Mouse (Mus musculus) forebrain, postnatal 0 days (tissue): ENCODE results near the gene Fmnl1. TPM values are rescaled to one million over a fixed set of nuclear protein-coding genes. Genes with fewer than 3 reads are reported as not detected.
"Not testable (repeated sequence)": the region's sequence is repeated elsewhere in the genome, so short reads cannot be mapped to it uniquely, and the experiment has no call there.

ENCODE experiments used
- ATAC-seq: fragments of 200-750 bp; cut with Nextera tagmentation; 2 replicates; pipeline ENCODE4 v1.8.0; 2017; ENCODE audit warnings: mild to moderate bottlenecking, moderate library complexity
- DNase-seq: peaks from one replicate; pipeline ENCODE4 v3.0.0-alpha.2; 2015
- H3K27ac ChIP-seq: fragments of 300-500 bp; sonication (generic); 2 replicates; pipeline ENCODE4 v1.5.1; 2014; ENCODE audit warnings: low read depth, mild to moderate bottlenecking, antibody characterized with exemption, low read length, moderate library complexity, mixed read lengths
- H3K27me3 ChIP-seq: fragments of 300-500 bp; sonication (generic); 2 replicates; pipeline ENCODE4 v1.6.1; 2014; ENCODE audit warnings: mild to moderate bottlenecking, low read length, mixed read lengths; ENCODE audit not compliant: insufficient read depth
- H3K36me3 ChIP-seq: fragments of 300-500 bp; sonication (generic); 2 replicates; pipeline ENCODE4 v1.6.1; 2014; ENCODE audit warnings: mild to moderate bottlenecking, moderate library complexity; ENCODE audit not compliant: insufficient read depth
- H3K4me1 ChIP-seq: fragments of 300-500 bp; sonication (generic); 2 replicates; pipeline ENCODE4 v1.6.1; 2014; ENCODE audit warnings: antibody characterized with exemption; ENCODE audit not compliant: insufficient read depth
- H3K4me2 ChIP-seq: fragments of 300-500 bp; sonication (generic); 2 replicates; pipeline ENCODE4 v1.6.1; 2014; ENCODE audit warnings: low read depth, mild to moderate bottlenecking, moderate library complexity
- H3K4me3 ChIP-seq: fragments of 300-500 bp; sonication (generic); 2 replicates; pipeline ENCODE4 v1.5.1; 2014; ENCODE audit warnings: low read depth, low read length, mixed read lengths
- H3K9ac ChIP-seq: fragments of 300-500 bp; sonication (generic); 2 replicates; pipeline ENCODE4 v1.6.1; 2014; ENCODE audit warnings: mild to moderate bottlenecking
- H3K9me3 ChIP-seq: fragments of 300-500 bp; sonication (generic); 2 replicates; pipeline ENCODE4 v1.6.1; 2016; ENCODE audit warnings: low read length
- CTCF ChIP-seq: sonication (generic); IDR thresholded peaks from 2 replicates; pipeline ENCODE4 v1.5.1; 2016; ENCODE audit warnings: antibody characterized with exemption, control low read depth, low read depth
- WGBS: fragments of 180-500 bp; shearing (Covaris S2); extraction: QIAGEN DNeasy Blood & Tissue Kit; methylation state at CpG from one replicate; pipeline ENCODE4 v1.1.7; 2014; 5-methylcytosine and 5-hydroxymethylcytosine counted together
- polyA plus RNA-seq: library from polyadenylated mRNA; unstranded; fragments of >200 nt; fragmentation: Nextera tagmentation; extraction: Ambion mirVana; gene quantifications from 2 replicates; pipeline ENCODE4 v1.2.1, GENCODE M21; 2015
- total RNA-seq: library from RNA; depleted of rRNA; stranded (reverse); fragments of >200 nt; gene quantifications from 2 replicates; pipeline ENCODE4 v1.2.3, GENCODE M21; 2014

Fmnl1 gene
- total and polyA plus RNA-seq, 2 experiments from 2014 or later = 7.1 to 9.4 TPM

- Histone ChIP-seq H3K27ac (no peak overlapping the region), H3K4me2 (no peak overlapping the region), H3K9me3 (no peaks in the 10 kb centered on the region), H3K36me3 (peaks cover 52% of the 10 kb centered on the region), H3K4me3 (no peak overlapping the region), H3K27me3 (no peaks in the 10 kb centered on the region), H3K4me1 (no peaks in the 10 kb centered on the region), H3K9ac (no peak overlapping the region)
- WGBS = 95% methylated on average over 6 of the region's 6 CpGs
- DNase-seq = no peak
- TF ChIP-seq CTCF = no peak
- ATAC-seq = no peak
These were observed 50.5 kb downstream of the Fmnl1 start for GRCm38 (mm10) chr11:103221437-103221836.

- not testable (repeated sequence) for H3K9ac ChIP-seq, H3K4me2 ChIP-seq, H3K9me3 ChIP-seq, H3K27ac ChIP-seq, H3K4me3 ChIP-seq, DNase-seq, H3K27me3 ChIP-seq, H3K4me1 ChIP-seq, ATAC-seq
- WGBS = 96% methylated on average over 4 of the region's 4 CpGs
- H3K36me3 ChIP-seq = peaks cover 62% of the 10 kb centered on the region
These were observed 51.8 kb downstream of the Fmnl1 start for GRCm38 (mm10) chr11:103222718-103223117.

GRCm38 (mm10) chr11:103223444-103223843 is 52.5 kb downstream of the Fmnl1 start:
- Histone ChIP-seq H3K27me3 (no peaks in the 10 kb centered on the region), H3K9me3 (no peaks in the 10 kb centered on the region), H3K4me2 (no peak overlapping the region), H3K4me3 (no peak overlapping the region), H3K9ac (no peak overlapping the region), H3K4me1 (no peaks in the 10 kb centered on the region), H3K36me3 (peaks cover 65% of the 10 kb centered on the region), H3K27ac (no peak overlapping the region)
- ATAC-seq (no peak), DNase-seq (no peak)
- 89% methylated on average over 10 of the region's 10 CpGs for WGBS
- no peak for TF ChIP-seq CTCF

GRCm38 (mm10) chr11:103223951-103224456 is 53.1 kb downstream of the Fmnl1 start:
- no peak for ATAC-seq
- no peak overlapping the region for H3K9ac ChIP-seq
- H3K9me3 ChIP-seq = no peaks in the 10 kb centered on the region
- no peaks in the 10 kb centered on the region for H3K4me1 ChIP-seq
- TF ChIP-seq CTCF = no peak
- H3K36me3 ChIP-seq = peaks cover 70% of the 10 kb centered on the region
- no peak overlapping the region for H3K27ac ChIP-seq
- H3K4me3 ChIP-seq = no peak overlapping the region
- no peak for DNase-seq
- 68% methylated on average over 18 of the region's 18 CpGs for WGBS
- H3K27me3 ChIP-seq = no peaks in the 10 kb centered on the region
- H3K4me2 ChIP-seq = no peak overlapping the region

GRCm38 (mm10) chr11:103229608-103230007 is 58.7 kb downstream of the Fmnl1 start:
- TF ChIP-seq CTCF = no peak; the same call in 1 of the 2 replicates
- 98% methylated on average over 2 of the region's 2 CpGs for WGBS
- DNase-seq = no peak
- no peak overlapping the region for H3K9ac ChIP-seq
- no peaks in the 10 kb centered on the region for H3K4me1 ChIP-seq
- H3K4me2 ChIP-seq = no peak overlapping the region
- H3K27ac ChIP-seq = no peak overlapping the region
- no peaks in the 10 kb centered on the region for H3K27me3 ChIP-seq
- no peak for ATAC-seq
- no peaks in the 10 kb centered on the region for H3K9me3 ChIP-seq
- peaks cover 52% of the 10 kb centered on the region for H3K36me3 ChIP-seq
- H3K4me3 ChIP-seq = no peak overlapping the region

GRCm38 (mm10) chr11:103230626-103231025 is 59.7 kb downstream of the Fmnl1 start:
- no peak overlapping the region for H3K4me3 ChIP-seq
- ATAC-seq = no peak
- H3K27ac ChIP-seq = no peak overlapping the region
- no peaks in the 10 kb centered on the region for H3K27me3 ChIP-seq
- H3K4me1 ChIP-seq = no peaks in the 10 kb centered on the region
- peaks cover 43% of the 10 kb centered on the region for H3K36me3 ChIP-seq
- no peaks in the 10 kb centered on the region for H3K9me3 ChIP-seq
- H3K4me2 ChIP-seq = no peak overlapping the region
- 92% methylated on average over 19 of the region's 19 CpGs for WGBS
- no peak overlapping the region for H3K9ac ChIP-seq
- DNase-seq = no peak
- no peak for TF ChIP-seq CTCF

- no peak for DNase-seq
- no peak for TF ChIP-seq CTCF
- H3K4me2 ChIP-seq = no peak overlapping the region
- no peak overlapping the region for H3K27ac ChIP-seq
- no peak overlapping the region for H3K9ac ChIP-seq
- peaks cover 35% of the 10 kb centered on the region for H3K36me3 ChIP-seq
- H3K4me3 ChIP-seq = no peak overlapping the region
- ATAC-seq = no peak
- 92% methylated on average over 7 of the region's 7 CpGs for WGBS
- H3K27me3 ChIP-seq = no peaks in the 10 kb centered on the region
- H3K9me3 ChIP-seq = no peaks in the 10 kb centered on the region
- no peaks in the 10 kb centered on the region for H3K4me1 ChIP-seq
These were observed 60.5 kb downstream of the Fmnl1 start for GRCm38 (mm10) chr11:103231367-103231766.
